Mouse (Mus musculus): ENCODE results near the gene 4930590J08Rik.

The 4930590J08Rik gene

GRCm38 (mm10) chr6:91965060-91965459 lies 62.5 kb downstream of the 4930590J08Rik start:
- no peak for DNase-seq (ENCODE audit: low spot score)

- no peak for DNase-seq (ENCODE audit: low spot score)
These were observed 63.4 kb downstream of the 4930590J08Rik start for GRCm38 (mm10) chr6:91966006-91966405.

- no peak for DNase-seq (ENCODE audit: low spot score)
These were observed 69.6 kb downstream of the 4930590J08Rik start for GRCm38 (mm10) chr6:91972201-91972646.

GRCm38 (mm10) chr6:91973972-91974371 lies 71.4 kb downstream of the 4930590J08Rik start:
- DNase-seq (ENCODE audit: low spot score) = no peak

GRCm38 (mm10) chr6:91978371-91979300 lies 76.0 kb downstream of the 4930590J08Rik start, which contains the start of gene Fgd5:
TSS of gene Fgd5 (plus strand) at chr6:91978878.
- no peak for DNase-seq (ENCODE audit: low spot score)

DNA sequence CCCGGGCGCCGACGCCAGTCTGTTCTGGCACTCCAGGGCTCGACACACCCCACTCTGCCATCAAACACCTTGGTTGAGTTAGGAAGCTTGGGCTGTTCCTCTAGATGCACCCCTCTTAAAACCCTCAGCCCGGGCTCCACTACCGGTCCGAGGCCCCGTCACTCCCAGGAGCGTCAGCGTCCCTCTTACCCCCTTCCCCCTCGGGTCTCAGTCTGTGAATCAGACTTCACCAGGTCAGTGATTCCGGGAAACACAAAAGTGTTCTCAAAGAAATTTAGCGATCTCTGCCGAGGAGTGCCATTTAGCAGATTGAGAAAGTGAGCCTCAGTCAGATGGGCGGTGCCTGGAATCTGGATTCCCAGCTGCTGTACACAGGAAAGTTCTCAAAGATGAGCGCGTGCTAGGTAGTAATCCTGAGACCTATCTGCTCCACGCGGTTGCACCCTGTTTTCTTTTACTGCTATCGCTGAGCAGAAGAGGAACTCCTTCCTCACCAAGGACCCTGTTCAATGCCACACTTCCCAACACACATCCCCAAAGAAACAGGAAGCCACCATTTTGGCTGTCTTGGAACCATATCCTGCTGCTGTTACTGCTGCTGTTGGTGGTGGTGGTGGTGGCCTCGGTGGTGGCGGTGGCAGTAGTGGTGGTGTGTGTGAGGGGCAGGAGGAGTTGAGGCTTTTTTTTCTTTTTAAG lies 76.8 kb downstream of the 4930590J08Rik start:
- DNase-seq (ENCODE audit: low spot score) = no peak

DNA sequence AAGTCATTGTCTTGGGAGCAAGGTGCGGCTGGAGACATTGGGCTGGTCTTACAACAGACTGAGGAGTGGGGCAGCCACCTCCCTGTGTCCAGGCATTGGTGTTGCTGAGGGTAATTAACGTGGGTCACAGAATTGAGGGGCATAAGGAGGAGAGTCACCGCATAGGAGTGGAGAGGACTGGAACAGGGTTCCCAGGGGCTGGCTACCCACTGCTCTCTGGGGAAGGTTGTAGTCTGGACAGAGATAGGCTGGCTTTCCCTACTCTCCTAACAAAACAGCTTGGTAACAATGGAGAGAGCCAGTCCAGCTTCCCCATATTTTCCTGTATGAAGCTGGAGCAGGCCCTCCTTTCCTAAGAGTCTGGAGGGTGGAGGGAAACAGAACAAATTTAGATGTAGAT lies 77.4 kb downstream of the 4930590J08Rik start:
- no peak for DNase-seq (ENCODE audit: low spot score)

GRCm38 (mm10) chr6:91990101-91990500 lies 87.5 kb downstream of the 4930590J08Rik start:
- no peak for DNase-seq (ENCODE audit: low spot score)

- no peak for DNase-seq (ENCODE audit: low spot score)
These were observed 90.2 kb downstream of the 4930590J08Rik start for GRCm38 (mm10) chr6:91992823-91993222.

DNA sequence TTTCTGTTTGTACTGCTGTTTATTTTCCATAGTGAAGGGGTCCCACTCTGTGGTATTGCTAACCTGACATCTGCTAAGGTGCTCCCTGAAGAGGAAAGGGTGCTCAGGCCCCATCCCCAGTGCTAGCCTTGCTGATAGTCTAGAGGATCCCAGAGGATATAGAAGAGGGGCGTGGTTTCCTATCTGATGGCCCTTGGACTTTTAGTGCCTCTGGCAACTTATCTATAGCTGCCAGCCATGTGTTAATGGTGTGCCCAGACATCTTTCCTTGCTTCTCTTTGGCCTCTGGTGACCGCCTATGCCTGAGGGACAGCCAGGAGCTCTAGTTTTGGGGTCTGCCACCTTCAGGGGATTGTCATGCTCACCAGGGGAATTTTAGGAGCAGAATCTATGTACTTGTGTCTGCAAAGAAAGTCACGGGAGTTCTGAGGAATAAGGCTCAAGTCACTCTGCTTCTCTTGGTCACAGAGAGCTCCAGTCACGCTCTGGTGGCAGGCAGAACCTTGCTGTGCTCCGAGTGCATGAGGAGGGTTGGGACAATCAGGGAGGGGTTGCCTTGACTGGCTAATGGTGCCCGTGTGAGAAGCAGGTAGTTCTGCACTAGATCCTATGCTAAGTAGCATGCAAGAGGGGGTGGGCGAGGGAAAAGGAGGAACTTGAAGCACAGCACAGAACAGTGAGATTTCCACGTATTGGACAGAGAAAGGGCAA lies 91.3 kb downstream of the 4930590J08Rik start:
- DNase-seq (ENCODE audit: low spot score) = no peak

GRCm38 (mm10) chr6:91996072-91996471 lies 93.5 kb downstream of the 4930590J08Rik start:
- no peak for DNase-seq (ENCODE audit: low spot score)

Data from layer of hippocampus, adult 9-10 months (tissue).